Mouse (Mus musculus) liver (tissue): ENCODE data around the gene Cdk14.
A peak's percentile ranks its signal among the peaks of the same experiment; 100 is the strongest.

ENCODE experiments used
- DNase-seq: peaks from one replicate; pipeline ENCODE4 v3.0.0-alpha.2; 2020; ENCODE audit warnings: mixed read lengths

The Cdk14 gene

GRCm38 (mm10) chr5:5313195-5313760 lies 106.8 kb downstream of the Cdk14 start:
- DNase-seq: no peak

DNA sequence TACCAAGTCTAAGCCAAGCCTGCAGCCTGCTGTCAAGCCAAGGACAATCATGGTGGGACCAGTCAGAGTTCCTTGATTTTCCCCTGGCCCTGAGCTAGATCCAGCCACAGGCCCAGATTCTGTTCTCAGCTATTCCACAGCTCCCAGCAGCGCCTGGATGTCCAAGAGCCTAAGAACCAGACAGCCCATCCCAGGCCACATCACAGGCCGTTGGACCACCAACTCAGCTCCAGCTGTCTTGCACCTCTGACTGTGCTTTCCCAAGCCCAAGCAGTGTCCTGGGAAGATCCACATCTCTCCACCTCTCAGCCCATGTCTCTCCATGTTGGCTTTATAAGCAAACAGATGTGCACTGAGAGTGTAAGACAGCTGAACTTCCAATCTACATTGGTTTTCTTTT lies 114.8 kb downstream of the Cdk14 start:
- no peak for DNase-seq

GRCm38 (mm10) chr5:5303102-5303670 lies 116.9 kb downstream of the Cdk14 start:
- DNase-seq: no peak

- no peak for DNase-seq
Measured at GRCm38 (mm10) chr5:5301571-5302079, 118.5 kb downstream of the Cdk14 start.

DNA sequence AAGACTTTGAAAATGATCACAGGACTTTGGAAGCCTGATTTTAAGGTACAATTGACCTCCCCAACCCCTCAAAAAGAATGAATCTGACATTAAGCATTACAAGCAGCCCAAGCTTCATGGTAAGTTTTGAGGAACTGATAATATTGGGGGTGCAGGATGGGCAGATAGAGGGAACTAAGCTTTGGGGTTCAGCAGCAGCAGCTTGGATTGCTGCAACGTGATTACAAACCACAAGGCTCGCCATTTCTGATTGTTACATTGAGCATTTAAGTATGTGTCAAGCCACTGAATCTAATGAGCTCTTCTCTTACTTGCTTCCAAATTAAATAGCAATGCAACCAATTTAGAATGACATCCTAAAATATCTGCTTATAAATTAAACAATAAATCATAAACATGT lies 119.1 kb downstream of the Cdk14 start:
- no peak for DNase-seq

- no peak for DNase-seq
Measured at GRCm38 (mm10) chr5:5300290-5300689, 119.8 kb downstream of the Cdk14 start.

DNA sequence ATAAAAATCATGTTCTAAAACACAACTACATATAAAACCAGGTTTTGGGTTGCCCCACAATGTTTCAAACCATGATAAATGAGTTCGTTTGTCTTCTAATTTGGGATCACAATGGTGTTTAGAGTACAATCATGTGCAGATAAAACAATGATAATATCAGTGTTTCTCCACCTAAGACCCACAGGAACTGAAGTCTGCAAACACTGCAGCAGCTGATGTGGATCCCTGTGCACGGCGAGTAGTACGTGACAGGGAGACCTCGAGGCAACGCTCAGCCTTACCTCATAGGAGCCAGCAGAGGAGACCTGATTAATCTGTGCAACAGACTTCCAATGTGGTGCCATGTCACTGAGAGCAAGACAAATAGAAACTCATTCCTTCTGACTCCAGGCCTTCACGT lies 122.9 kb downstream of the Cdk14 start:
- no peak for DNase-seq

- no peak for DNase-seq
Measured at GRCm38 (mm10) chr5:5296773-5297172, 123.3 kb downstream of the Cdk14 start.

DNA sequence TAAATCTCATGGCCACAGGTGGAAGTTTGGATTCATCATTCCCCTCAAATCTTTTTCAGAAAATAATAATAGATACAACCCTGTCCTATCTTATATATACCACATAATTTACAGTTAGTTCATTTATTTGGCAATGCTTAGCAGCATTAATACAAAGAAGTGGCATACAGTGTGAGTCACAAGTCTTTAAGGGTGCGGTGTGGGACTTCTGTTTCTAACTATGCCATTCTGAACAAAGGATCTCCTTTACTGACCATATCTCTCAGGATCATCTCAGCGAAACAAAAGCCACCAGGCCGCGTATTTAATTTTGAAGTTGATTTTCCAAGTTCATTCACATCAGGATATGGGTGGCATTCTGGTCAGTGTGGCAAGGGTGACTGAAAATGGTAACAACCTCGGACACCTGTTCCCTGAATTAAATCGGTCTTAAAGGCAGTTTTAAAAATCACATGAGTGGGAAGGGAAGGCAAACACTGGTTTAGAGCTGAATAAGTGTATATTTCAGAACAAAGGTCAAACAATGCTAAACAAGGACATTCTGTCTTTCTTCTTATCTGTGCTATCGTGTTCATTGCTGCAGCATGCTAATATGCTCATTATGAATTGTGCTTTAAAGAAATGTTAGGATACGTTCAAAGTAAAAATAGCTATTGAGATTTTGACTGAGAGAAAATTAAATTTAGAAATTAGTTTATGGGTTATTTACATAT lies 127.1 kb downstream of the Cdk14 start:
- no peak for DNase-seq

GRCm38 (mm10) chr5:5291321-5291991 lies 128.7 kb downstream of the Cdk14 start:
- DNase-seq: no peak

DNA sequence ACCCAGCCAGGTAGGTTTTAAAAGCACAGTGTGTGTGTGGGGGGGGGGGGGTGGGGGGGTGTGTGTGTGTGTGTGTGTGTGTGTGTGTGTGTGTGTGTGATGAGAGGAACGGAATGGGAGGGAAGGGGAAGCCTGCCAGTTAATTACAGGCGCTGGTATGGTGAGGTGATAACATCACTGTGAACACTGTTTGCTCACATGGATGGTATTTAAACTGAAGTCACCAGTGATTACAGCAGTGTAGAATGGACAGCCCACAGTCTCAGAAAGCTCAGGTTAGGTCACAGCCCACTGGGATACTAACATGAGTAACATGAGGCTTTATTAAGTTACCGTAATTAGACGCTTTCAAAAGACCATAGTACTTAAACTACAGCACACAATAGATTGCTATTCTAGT lies 129.4 kb downstream of the Cdk14 start:
- DNase-seq: no peak

GRCm38 (mm10) chr5:5285876-5286275 lies 134.2 kb downstream of the Cdk14 start:
- no peak for DNase-seq

DNA sequence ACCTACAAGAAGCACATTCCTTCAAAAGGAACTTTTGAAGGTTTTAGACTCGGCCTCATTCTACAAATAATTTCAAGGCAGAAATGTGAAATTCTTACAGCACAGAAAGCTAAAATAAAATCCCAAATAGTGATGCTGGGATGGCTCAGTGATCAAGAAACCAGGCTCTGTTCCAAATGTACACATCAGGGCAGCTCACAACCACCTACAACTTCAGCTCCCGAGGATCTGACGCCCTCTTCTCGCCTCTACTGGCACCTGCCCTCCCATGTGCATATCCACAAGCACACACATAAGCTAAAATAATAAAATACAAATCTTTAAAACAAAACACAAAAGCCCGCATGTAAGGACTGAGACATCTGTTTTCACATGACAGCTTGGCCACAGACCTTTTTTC lies 135.6 kb downstream of the Cdk14 start:
- DNase-seq: no peak

DNA sequence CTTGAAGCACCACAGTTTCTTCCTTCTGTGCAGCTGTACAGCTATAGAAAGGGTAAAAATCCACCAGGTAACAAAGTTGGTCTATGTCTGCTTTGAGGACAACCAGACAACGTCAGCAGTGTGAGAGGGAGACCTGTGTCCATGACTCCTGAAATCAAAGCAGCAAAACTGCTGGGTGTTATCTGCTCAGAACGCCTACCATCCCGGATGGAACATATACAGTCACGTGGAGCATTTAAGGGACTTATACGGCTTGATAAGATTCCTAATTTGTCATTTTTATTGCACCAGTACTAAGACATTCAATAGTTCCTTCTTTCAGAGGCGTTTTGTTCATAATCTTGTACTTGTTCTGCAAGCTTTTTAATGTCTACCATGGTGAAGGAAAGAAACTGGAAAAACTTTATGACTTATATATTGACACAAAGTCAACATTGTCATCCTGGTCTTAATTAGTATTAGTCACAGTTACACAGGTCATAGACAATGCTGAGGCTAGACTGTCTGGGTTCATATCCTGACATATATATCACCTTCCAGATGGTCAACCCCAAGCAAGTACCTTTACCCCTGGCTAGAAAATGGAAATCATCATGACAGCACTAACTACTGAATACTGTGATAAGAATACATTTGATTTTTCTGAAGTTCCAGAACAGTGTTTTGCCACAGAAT lies 136.2 kb downstream of the Cdk14 start:
- DNase-seq: no peak

DNA sequence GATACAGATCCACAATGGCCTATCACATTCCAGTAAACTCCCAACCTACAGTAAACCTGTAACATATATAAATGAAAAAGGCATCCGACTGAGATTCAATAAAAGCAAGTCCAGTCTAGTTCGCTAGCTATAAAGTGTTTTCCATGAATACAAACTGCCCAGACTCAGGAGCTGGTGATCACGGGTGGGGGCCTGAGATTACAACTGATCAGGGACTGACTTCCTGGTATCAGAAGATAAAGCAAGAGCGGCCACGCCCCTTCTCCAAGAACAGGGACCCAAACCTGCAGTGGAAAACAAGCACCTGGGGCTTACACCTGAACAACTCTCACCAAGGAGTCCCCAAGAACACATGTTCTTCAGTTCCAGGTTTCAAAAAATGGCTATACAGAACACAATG lies 137.7 kb downstream of the Cdk14 start:
- peak; percentile 38 for DNase-seq

DNA sequence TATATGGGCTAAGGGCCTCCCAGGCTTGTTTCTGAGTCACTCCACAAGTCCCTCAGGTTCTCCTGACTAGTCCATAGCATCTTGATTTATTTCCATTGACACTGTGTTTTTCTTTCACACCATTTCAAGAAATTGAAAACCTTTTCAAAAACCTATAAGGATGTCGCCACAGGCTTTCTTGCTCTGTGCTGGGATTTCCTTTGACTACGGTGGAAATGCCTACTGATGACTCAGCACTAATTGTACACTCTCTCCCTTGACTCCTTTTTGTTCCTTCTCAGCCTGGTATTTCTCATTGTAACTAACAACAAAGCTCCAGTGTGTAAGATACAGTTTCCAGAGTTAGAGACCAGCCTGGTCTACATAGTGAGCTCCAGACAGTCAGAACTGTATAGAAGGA lies 144.8 kb downstream of the Cdk14 start:
- DNase-seq: no peak

DNA sequence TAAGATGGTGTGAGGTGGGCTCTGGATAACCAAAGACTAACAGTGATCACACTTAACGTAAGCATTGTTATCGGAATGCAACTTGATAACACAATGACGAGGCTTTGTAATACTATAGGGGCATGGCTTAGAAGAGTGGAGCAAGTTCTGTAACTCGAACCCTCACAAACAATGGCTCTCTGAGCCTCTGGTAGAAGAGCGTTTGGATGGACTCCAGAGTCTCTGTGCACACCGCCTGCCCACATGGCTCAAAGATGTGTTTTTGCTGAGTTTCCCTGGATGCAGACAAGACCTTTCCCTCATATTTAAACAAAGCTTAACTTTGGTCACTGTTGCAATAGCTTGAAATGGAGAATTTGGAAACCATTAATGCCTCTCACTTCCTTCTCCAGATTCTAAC lies 145.8 kb downstream of the Cdk14 start:
- DNase-seq: no peak

GRCm38 (mm10) chr5:5266787-5267126 lies 153.4 kb downstream of the Cdk14 start:
- no peak for DNase-seq

GRCm38 (mm10) chr5:5265861-5266786 lies 154.0 kb downstream of the Cdk14 start:
- DNase-seq: peak; percentile 63

DNA sequence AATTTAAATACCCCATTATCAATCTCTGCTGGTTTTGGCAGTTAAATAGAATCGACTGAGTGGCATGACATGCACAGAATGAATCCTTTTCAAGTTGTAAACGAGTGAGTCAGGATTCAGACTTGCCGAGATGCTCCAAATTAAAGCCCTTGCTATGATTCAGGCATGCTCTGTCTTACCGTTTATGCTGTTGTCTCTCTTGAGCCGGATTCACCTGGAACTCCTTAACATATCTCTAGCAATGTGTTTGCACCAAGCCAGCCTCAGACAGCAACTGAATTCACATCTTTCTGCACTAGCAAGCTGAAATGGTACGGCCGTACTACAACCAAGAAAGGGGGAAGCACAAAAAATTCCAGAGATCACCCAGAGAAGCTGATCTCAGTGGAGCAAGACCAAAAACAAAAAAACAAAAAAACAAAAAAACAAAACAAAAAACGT lies 154.7 kb downstream of the Cdk14 start:
- no peak for DNase-seq

GRCm38 (mm10) chr5:5264712-5265111 lies 155.4 kb downstream of the Cdk14 start:
- no peak for DNase-seq

DNA sequence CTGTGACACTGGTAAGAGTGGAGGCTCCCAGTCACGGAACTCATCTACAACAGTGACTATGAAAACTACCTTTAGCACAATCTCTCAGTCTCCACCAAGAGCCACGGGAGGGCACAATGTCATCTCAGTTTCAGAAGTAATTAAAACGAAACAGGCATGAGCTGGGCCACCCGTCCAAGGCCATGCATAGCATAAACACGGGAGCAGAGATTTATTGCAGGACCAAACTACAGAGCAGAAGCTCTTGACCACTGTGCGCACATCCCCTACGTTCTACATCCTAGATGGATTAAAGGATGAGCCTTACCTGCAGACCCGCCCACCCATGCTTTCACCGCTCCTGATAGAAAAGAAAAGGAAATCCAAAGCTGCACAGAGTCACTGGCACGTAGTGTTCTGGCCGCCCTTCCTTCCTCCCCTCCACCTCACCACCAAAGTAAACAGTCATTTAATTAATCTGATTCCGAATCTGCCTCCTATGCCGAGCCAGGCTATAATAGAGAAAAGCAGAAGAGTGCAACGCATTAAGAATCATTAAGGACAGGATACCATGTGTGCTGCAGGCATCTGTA lies 158.3 kb downstream of the Cdk14 start:
- DNase-seq: no peak
